In genomic region chr14:118042066-118042762, GRCm38 (mm10) we compare ENCODE assay signal across 14 mouse cellular contexts. TPM values are rescaled to one million over a fixed set of nuclear protein-coding genes. Genes with fewer than 3 reads are reported as not detected.
DNase-seq lines count a peak whose midpoint lies in the region; ATAC-seq lines count a peak whose summit lies in the region.
"Had no signal": no experiment of that assay in that cellular context is flagged by ENCODE, and none has a peak within 500 bp of the region (broad histone marks: within the 10 kb centered on the region; RNA-seq: fewer than 3 reads in every experiment).

No protein-coding gene starts in this region.

- H3K27ac ChIP-seq in heart, embryonic 10.5 days, result no peak overlapping the region
- H3K27ac ChIP-seq in heart, embryonic 11.5 days (ENCODE audit: low read depth, low read length), result no peak overlapping the region
- no peak overlapping the region for H3K27ac ChIP-seq in forebrain, embryonic 14.5 days (ENCODE audit: low read depth, low read length)
- H3K27ac ChIP-seq: embryonic facial prominence, embryonic 13.5 days; liver, embryonic 13.5 days had no signal

- H3K4me1 ChIP-seq in heart, embryonic 10.5 days, result no peaks in the 10 kb centered on the region
- no peaks in the 10 kb centered on the region for H3K4me1 ChIP-seq in heart, embryonic 11.5 days (ENCODE audit: control insufficient read depth, insufficient read depth, low read length)
- H3K4me1 ChIP-seq in forebrain, embryonic 14.5 days (ENCODE audit: control insufficient read depth, insufficient read depth, low read length), result no peaks in the 10 kb centered on the region; the same call in 1 of the 2 replicates
- H3K4me1 ChIP-seq: liver, embryonic 13.5 days had no signal

- no peaks in the 10 kb centered on the region for H3K9me3 ChIP-seq in heart, embryonic 10.5 days
- no peaks in the 10 kb centered on the region for H3K9me3 ChIP-seq in heart, embryonic 11.5 days (replicated peaks; ENCODE audit: control insufficient read depth, low read length)
- H3K9me3 ChIP-seq in forebrain, embryonic 14.5 days (replicated peaks; ENCODE audit: control insufficient read depth, low read length), result no peaks in the 10 kb centered on the region
- H3K9me3 ChIP-seq: embryonic facial prominence, embryonic 13.5 days; liver, embryonic 13.5 days had no signal

- no peak overlapping the region for H3K4me2 ChIP-seq in heart, embryonic 11.5 days
- no peak overlapping the region for H3K4me2 ChIP-seq in forebrain, embryonic 14.5 days (ENCODE audit: low read length)
- H3K4me2 ChIP-seq: liver, embryonic 13.5 days had no signal

- ATAC-seq in heart, embryonic 11.5 days (replicated peaks; ENCODE audit: insufficient number of reproducible peaks, low FRiP score, low TSS enrichment), result no peak
- peak; percentile 32; the same call in 1 of the 2 replicates for ATAC-seq in forebrain, embryonic 14.5 days
- no peak for ATAC-seq in monocyte, adult 5-6 weeks (replicated peaks; ENCODE audit: insufficient number of reproducible peaks, low FRiP score, low TSS enrichment, poor library complexity, severe bottlenecking)
- ATAC-seq: lung, postnatal 0 days had no signal

- peaks cover 19% of the 10 kb centered on the region; the same call in 1 of the 2 replicates for H3K27me3 ChIP-seq in heart, embryonic 10.5 days (ENCODE audit: insufficient read depth, poor library complexity, severe bottlenecking)
- peaks cover 8% of the 10 kb centered on the region for H3K27me3 ChIP-seq in heart, embryonic 11.5 days (ENCODE audit: control insufficient read depth, insufficient read depth, low read length)
- H3K27me3 ChIP-seq in forebrain, embryonic 14.5 days (replicated peaks; ENCODE audit: control insufficient read depth, insufficient read depth, low read length), result no peaks in the 10 kb centered on the region
- H3K27me3 ChIP-seq: embryonic facial prominence, embryonic 13.5 days; liver, embryonic 13.5 days had no signal

- DNase-seq in heart, embryonic 10.5 days (ENCODE audit: low spot score), result peak; percentile 35
- peak; percentile 19 for DNase-seq in right cerebral cortex, postnatal 4 days
- DNase-seq in right cerebral cortex, adult 18-20 months, result no peak
- peak; percentile 46 for DNase-seq in forebrain, embryonic 14.5 days (ENCODE audit: low spot score)
- no peak for DNase-seq in layer of hippocampus, postnatal 36 days
- DNase-seq in lung, postnatal 36 days, result no peak
- DNase-seq: adrenal gland, adult 8-10 months; cerebellum, adult 9-11 months; liver, embryonic 13.5 days; thymus, postnatal 36 days had no signal

- no peak overlapping the region for H3K4me3 ChIP-seq in heart, embryonic 10.5 days
- no peak overlapping the region for H3K4me3 ChIP-seq in heart, embryonic 11.5 days (ENCODE audit: low read depth, low read length)
- no peak overlapping the region for H3K4me3 ChIP-seq in forebrain, embryonic 14.5 days (ENCODE audit: low read depth, low read length)
- H3K4me3 ChIP-seq: liver, embryonic 13.5 days had no signal

- WGBS in heart, embryonic 10.5 days, result 79% methylated on average over 18 of the region's 18 CpGs
- 78% methylated on average over 18 of the region's 18 CpGs for WGBS in heart, embryonic 11.5 days (ENCODE audit: insufficient replicate concordance)
- WGBS in forebrain, embryonic 14.5 days, result 37% methylated on average over 18 of the region's 18 CpGs

- no peaks in the 10 kb centered on the region for H3K36me3 ChIP-seq in heart, embryonic 10.5 days
- H3K36me3 ChIP-seq in heart, embryonic 11.5 days (ENCODE audit: control insufficient read depth, insufficient read depth, low read length), result no peaks in the 10 kb centered on the region
- H3K36me3 ChIP-seq in forebrain, embryonic 14.5 days (ENCODE audit: control insufficient read depth, insufficient read depth, low read length), result no peaks in the 10 kb centered on the region
- H3K36me3 ChIP-seq: embryonic facial prominence, embryonic 13.5 days; liver, embryonic 13.5 days had no signal

- no peak overlapping the region for H3K9ac ChIP-seq in heart, embryonic 11.5 days (ENCODE audit: low read depth, low read length)
- no peak overlapping the region for H3K9ac ChIP-seq in forebrain, embryonic 14.5 days (ENCODE audit: low read length)
- H3K9ac ChIP-seq: embryonic facial prominence, embryonic 13.5 days; liver, embryonic 13.5 days had no signal

RNA-seq across cellular contexts. Expression of gene Dct, which starts 9.8 kb away (rescaled TPM):
- 0.80 and 1.0 TPM in 2 replicates for polyA plus RNA-seq in heart, embryonic 10.5 days (2016; fragmentation: Nextera tagmentation; extraction: Ambion mirVana)
- 0.73 and 1.2 TPM in 2 replicates for polyA plus RNA-seq in heart, embryonic 11.5 days (2014; fragmentation: Nextera tagmentation; extraction: Ambion mirVana)
- polyA plus RNA-seq in forebrain, embryonic 14.5 days (2014; fragmentation: Nextera tagmentation; extraction: Ambion mirVana), result 7.9 and 8.7 TPM in 2 replicates
- total RNA-seq in layer of hippocampus, postnatal 36 days (2021), result under 1 TPM; 0.46 to 0.52 TPM
- total RNA-seq in monocyte, adult 5-6 weeks (2017), result not detected in 3 replicates

Comparison
In these comparisons a context has a peak if more than half of its experiments do, and no peak if none do; other contexts are left out.
1. DNase-seq: peak in heart, embryonic 10.5 days (single experiment), right cerebral cortex, postnatal 4 days (single experiment) and forebrain, embryonic 14.5 days (single experiment); none in right cerebral cortex, adult 18-20 months (single experiment), layer of hippocampus, postnatal 36 days (0 of 2) and lung, postnatal 36 days (single experiment).